Mouse (Mus musculus): ENCODE results near the gene Hsdl2. TPM values are rescaled to one million over a fixed set of nuclear protein-coding genes. Genes with fewer than 3 reads are reported as not detected.

The Hsdl2 gene
- polyA plus RNA-seq, 1 experiment from 2014 or later: 32.2 TPM

- WGBS: 22% methylated on average over 11 of the region's 11 CpGs
- ATAC-seq (replicated peaks; ENCODE audit: insufficient number of reproducible peaks, low FRiP score, low TSS enrichment, low read depth) (no peak), DNase-seq (ENCODE audit: low spot score) (peak; percentile 17)
These were observed 34.0 kb upstream of the Hsdl2 start for GRCm38 (mm10) chr4:59547136-59547889.

GRCm38 (mm10) chr4:59548011-59548559 is 33.3 kb upstream of the Hsdl2 start:
- peak overlapping the region; percentile 74 for H3K4me3 ChIP-seq (ENCODE audit: low read depth, low read length)
- DNase-seq (ENCODE audit: low spot score): peak; percentile 6
- H3K4me1 ChIP-seq (ENCODE audit: control insufficient read depth, insufficient read depth, low read length): no peaks in the 10 kb centered on the region; the same call in 1 of the 2 replicates
- no peaks in the 10 kb centered on the region for H3K36me3 ChIP-seq (replicated peaks; ENCODE audit: control insufficient read depth, insufficient read depth, low read depth, low read length)
- H3K27ac ChIP-seq (replicated peaks; ENCODE audit: low read depth, low read length): peak overlapping the region; percentile 88; the same call in 1 of the 2 replicates
- 6% methylated on average over 18 of the region's 18 CpGs for WGBS
- no peaks in the 10 kb centered on the region for H3K27me3 ChIP-seq (ENCODE audit: control insufficient read depth, insufficient read depth, low read length)
- no peaks in the 10 kb centered on the region for H3K9me3 ChIP-seq (replicated peaks; ENCODE audit: control insufficient read depth, low read length)
- H3K4me2 ChIP-seq (ENCODE audit: low read depth, low read length): peak overlapping the region; percentile 80
- peak overlapping the region; percentile 89 for H3K9ac ChIP-seq (replicated peaks; ENCODE audit: low read length)
- ATAC-seq (replicated peaks; ENCODE audit: insufficient number of reproducible peaks, low FRiP score, low TSS enrichment, low read depth): no peak

More at GRCm38 (mm10) chr4:59547136-59547889, 34.0 kb upstream of the Hsdl2 start:
- Histone ChIP-seq H3K9me3 (replicated peaks; ENCODE audit: control insufficient read depth, low read length) (no peaks in the 10 kb centered on the region), H3K27ac (replicated peaks; ENCODE audit: low read depth, low read length) (no peak overlapping the region), H3K4me3 (ENCODE audit: low read depth, low read length) (peak overlapping the region; percentile 74), H3K9ac (replicated peaks; ENCODE audit: low read length) (0 out of 2 replicates have a peak overlapping the region, but pooled peaks have one; percentile 0), H3K36me3 (replicated peaks; ENCODE audit: control insufficient read depth, insufficient read depth, low read depth, low read length) (no peaks in the 10 kb centered on the region), H3K27me3 (ENCODE audit: control insufficient read depth, insufficient read depth, low read length) (no peaks in the 10 kb centered on the region), H3K4me2 (ENCODE audit: low read depth, low read length) (peak overlapping the region; percentile 80), H3K4me1 (ENCODE audit: control insufficient read depth, insufficient read depth, low read length) (no peaks in the 10 kb centered on the region; the same call in 1 of the 2 replicates)

- WGBS: under 1% methylated on average over 79 of the region's 83 CpGs
- peak; percentile 60 for DNase-seq (ENCODE audit: low spot score)
- Histone ChIP-seq H3K9me3 (replicated peaks; ENCODE audit: control insufficient read depth, low read length) (no peaks in the 10 kb centered on the region), H3K9ac (replicated peaks; ENCODE audit: low read length) (peak overlapping the region; percentile 89), H3K4me1 (ENCODE audit: control insufficient read depth, insufficient read depth, low read length) (no peaks in the 10 kb centered on the region; the same call in 1 of the 2 replicates), H3K4me2 (ENCODE audit: low read depth, low read length) (peak overlapping the region; percentile 80), H3K27ac (replicated peaks; ENCODE audit: low read depth, low read length) (peak overlapping the region; percentile 88), H3K27me3 (ENCODE audit: control insufficient read depth, insufficient read depth, low read length) (no peaks in the 10 kb centered on the region), H3K4me3 (ENCODE audit: low read depth, low read length) (peak overlapping the region; percentile 74), H3K36me3 (replicated peaks; ENCODE audit: control insufficient read depth, insufficient read depth, low read depth, low read length) (no peaks in the 10 kb centered on the region)
- ATAC-seq (replicated peaks; ENCODE audit: insufficient number of reproducible peaks, low FRiP score, low TSS enrichment, low read depth): peak; percentile 85
These were observed 32.7 kb upstream of the Hsdl2 start for GRCm38 (mm10) chr4:59548560-59549174.

GRCm38 (mm10) chr4:59549175-59549976 is 32.0 kb upstream of the Hsdl2 start, which contains the start of gene Ptbp3:
Ptbp3 (minus strand) TSS chr4:59549364.
- H3K4me2 ChIP-seq (ENCODE audit: low read depth, low read length): peak within 1 kb of the TSS; percentile 80
- under 1% methylated on average over 54 of the region's 83 CpGs for WGBS
- peak within 1 kb of the TSS; percentile 74 for H3K4me3 ChIP-seq (ENCODE audit: low read depth, low read length)
- H3K36me3 ChIP-seq (replicated peaks; ENCODE audit: control insufficient read depth, insufficient read depth, low read depth, low read length): no peaks in the 10 kb centered on the region
- H3K9me3 ChIP-seq (replicated peaks; ENCODE audit: control insufficient read depth, low read length): no peaks in the 10 kb centered on the region
- peak within 1 kb of the TSS; percentile 88 for H3K27ac ChIP-seq (replicated peaks; ENCODE audit: low read depth, low read length)
- DNase-seq (ENCODE audit: low spot score) (peak; percentile 94), ATAC-seq (replicated peaks; ENCODE audit: insufficient number of reproducible peaks, low FRiP score, low TSS enrichment, low read depth) (peak; percentile 92)
- H3K9ac ChIP-seq (replicated peaks; ENCODE audit: low read length): peak within 1 kb of the TSS; percentile 89
- no peaks in the 10 kb centered on the region; the same call in 1 of the 2 replicates for H3K4me1 ChIP-seq (ENCODE audit: control insufficient read depth, insufficient read depth, low read length)
- no peaks in the 10 kb centered on the region for H3K27me3 ChIP-seq (ENCODE audit: control insufficient read depth, insufficient read depth, low read length)

- ATAC-seq (replicated peaks; ENCODE audit: insufficient number of reproducible peaks, low FRiP score, low TSS enrichment, low read depth) (no peak), DNase-seq (ENCODE audit: low spot score) (peak; percentile 16)
- peak overlapping the region; percentile 80 for H3K4me2 ChIP-seq (ENCODE audit: low read depth, low read length)
- no peaks in the 10 kb centered on the region for H3K9me3 ChIP-seq (replicated peaks; ENCODE audit: control insufficient read depth, low read length)
- peak overlapping the region; percentile 74 for H3K4me3 ChIP-seq (ENCODE audit: low read depth, low read length)
- H3K27ac ChIP-seq (replicated peaks; ENCODE audit: low read depth, low read length): no peak overlapping the region; the same call in 1 of the 2 replicates
- no peaks in the 10 kb centered on the region for H3K27me3 ChIP-seq (ENCODE audit: control insufficient read depth, insufficient read depth, low read length)
- peak overlapping the region; percentile 81 for H3K9ac ChIP-seq (replicated peaks; ENCODE audit: low read length)
- H3K4me1 ChIP-seq (ENCODE audit: control insufficient read depth, insufficient read depth, low read length): no peaks in the 10 kb centered on the region; the same call in 1 of the 2 replicates
- WGBS: 17% methylated on average over 11 of the region's 11 CpGs
- H3K36me3 ChIP-seq (replicated peaks; ENCODE audit: control insufficient read depth, insufficient read depth, low read depth, low read length): no peaks in the 10 kb centered on the region
These were observed 31.3 kb upstream of the Hsdl2 start for GRCm38 (mm10) chr4:59549977-59550560.

GRCm38 (mm10) chr4:59551901-59552300 is 29.5 kb upstream of the Hsdl2 start:
- WGBS: 80% methylated on average over 1 of the region's 1 CpGs
- DNase-seq (ENCODE audit: low spot score): no peak

GRCm38 (mm10) chr4:59552835-59553234 is 28.5 kb upstream of the Hsdl2 start:
- WGBS: 87% methylated on average over 5 of the region's 5 CpGs

More at GRCm38 (mm10) chr4:59551901-59552300, 29.5 kb upstream of the Hsdl2 start:
- Histone ChIP-seq H3K4me2 (ENCODE audit: low read depth, low read length) (no peak overlapping the region), H3K36me3 (replicated peaks; ENCODE audit: control insufficient read depth, insufficient read depth, low read depth, low read length) (no peaks in the 10 kb centered on the region), H3K27me3 (ENCODE audit: control insufficient read depth, insufficient read depth, low read length) (no peaks in the 10 kb centered on the region), H3K9ac (replicated peaks; ENCODE audit: low read length) (no peak overlapping the region), H3K27ac (replicated peaks; ENCODE audit: low read depth, low read length) (no peak overlapping the region), H3K4me3 (ENCODE audit: low read depth, low read length) (no peak overlapping the region), H3K9me3 (replicated peaks; ENCODE audit: control insufficient read depth, low read length) (no peaks in the 10 kb centered on the region), H3K4me1 (ENCODE audit: control insufficient read depth, insufficient read depth, low read length) (no peaks in the 10 kb centered on the region; the same call in 1 of the 2 replicates)
- ATAC-seq (replicated peaks; ENCODE audit: insufficient number of reproducible peaks, low FRiP score, low TSS enrichment, low read depth): no peak

More at GRCm38 (mm10) chr4:59552835-59553234, 28.5 kb upstream of the Hsdl2 start:
- no peaks in the 10 kb centered on the region for H3K4me1 ChIP-seq (ENCODE audit: control insufficient read depth, insufficient read depth, low read length)
- H3K27me3 ChIP-seq (ENCODE audit: control insufficient read depth, insufficient read depth, low read length): no peaks in the 10 kb centered on the region
- no peaks in the 10 kb centered on the region for H3K9me3 ChIP-seq (replicated peaks; ENCODE audit: control insufficient read depth, low read length)
- H3K4me2 ChIP-seq (ENCODE audit: low read depth, low read length): no peak overlapping the region
- H3K9ac ChIP-seq (replicated peaks; ENCODE audit: low read length): no peak overlapping the region
- ATAC-seq (replicated peaks; ENCODE audit: insufficient number of reproducible peaks, low FRiP score, low TSS enrichment, low read depth): no peak
- no peak for DNase-seq (ENCODE audit: low spot score)
- no peak overlapping the region for H3K4me3 ChIP-seq (ENCODE audit: low read depth, low read length)
- H3K36me3 ChIP-seq (replicated peaks; ENCODE audit: control insufficient read depth, insufficient read depth, low read depth, low read length): no peaks in the 10 kb centered on the region
- H3K27ac ChIP-seq (replicated peaks; ENCODE audit: low read depth, low read length): no peak overlapping the region

Measured in embryonic facial prominence, embryonic 11.5 days (tissue).